Mouse (Mus musculus): Measurements from ENCODE around the gene Cd47. TPM values are rescaled to one million over a fixed set of nuclear protein-coding genes. Genes with fewer than 3 reads are reported as not detected.

Cd47 gene
- polyA plus RNA-seq, 1 experiment from 2014 or later = 301 TPM

DNA sequence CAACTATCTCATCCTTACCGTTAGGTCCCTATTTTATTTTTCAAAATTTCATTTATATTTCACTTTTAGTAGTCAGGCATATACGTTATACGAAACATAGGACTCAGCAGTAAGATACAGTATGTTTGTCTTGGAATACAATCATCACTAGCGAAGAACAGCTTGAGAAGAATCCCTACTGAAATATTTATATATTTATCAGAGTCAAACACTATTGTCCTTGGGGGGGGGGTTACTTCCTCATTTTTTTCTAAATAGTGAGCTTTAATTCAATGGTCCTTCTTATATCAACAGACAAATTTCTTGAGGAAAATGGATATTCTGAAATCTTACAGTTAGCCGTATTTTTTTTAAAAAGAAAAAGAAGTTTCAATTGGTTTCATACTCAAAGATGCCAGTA is 101.8 kb downstream of the Cd47 start:
- H3K9ac ChIP-seq = no peak overlapping the region
- no peak overlapping the region for H3K27ac ChIP-seq
- WGBS (ENCODE audit: insufficient replicate concordance) = 92% methylated on average over 5 of the region's 5 CpGs
- H3K36me3 ChIP-seq = peaks cover 87% of the 10 kb centered on the region
- H3K4me2 ChIP-seq = no peak overlapping the region
- no peaks in the 10 kb centered on the region for H3K27me3 ChIP-seq
- DNase-seq (no peak), ATAC-seq (ENCODE audit: low read depth) (no peak)
- H3K9me3 ChIP-seq (replicated peaks) = no peaks in the 10 kb centered on the region
- peaks cover 59% of the 10 kb centered on the region for H3K4me1 ChIP-seq (replicated peaks)
- H3K4me3 ChIP-seq (replicated peaks) = no peak overlapping the region

DNA sequence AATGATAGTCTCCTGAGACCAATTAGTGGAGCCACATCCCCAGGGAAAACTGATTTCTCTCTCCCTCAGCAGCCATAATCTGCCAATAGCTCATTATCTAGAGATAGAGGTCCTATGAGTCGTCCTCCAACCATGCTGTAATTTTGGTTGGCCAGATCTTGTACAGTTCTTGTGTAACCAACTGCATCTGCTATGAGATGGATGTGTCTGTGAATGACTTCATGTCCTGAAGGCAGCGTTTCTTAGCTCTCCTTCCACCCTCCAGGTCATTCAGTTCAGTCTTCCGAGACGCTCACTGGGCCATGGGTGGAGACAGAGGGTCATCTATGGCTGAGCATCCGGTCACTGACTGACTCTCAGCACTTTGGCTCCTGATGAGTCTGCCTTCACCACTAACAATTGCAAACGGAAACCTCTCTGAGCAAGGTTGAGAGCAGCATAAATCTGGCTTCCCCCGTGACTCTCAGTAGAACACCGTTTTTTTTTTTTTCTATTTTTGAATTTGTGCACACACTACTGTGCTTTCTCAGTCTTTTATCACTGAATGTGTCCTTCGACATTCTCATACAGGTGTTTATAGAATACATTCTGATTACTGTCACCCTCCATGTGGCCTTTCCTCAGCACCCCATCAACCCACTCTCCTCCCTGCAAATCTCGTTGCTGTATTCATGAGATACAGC is 104.1 kb downstream of the Cd47 start:
- Histone ChIP-seq H3K36me3 (peaks cover 86% of the 10 kb centered on the region), H3K4me1 (replicated peaks) (peaks cover 67% of the 10 kb centered on the region), H3K9me3 (replicated peaks) (no peaks in the 10 kb centered on the region), H3K9ac (0 out of 2 replicates have a peak overlapping the region, but pooled peaks have one; percentile 35), H3K27ac (peak overlapping the region; percentile 70), H3K27me3 (no peaks in the 10 kb centered on the region), H3K4me2 (peak overlapping the region; percentile 42), H3K4me3 (replicated peaks) (no peak overlapping the region; the same call in 1 of the 2 replicates)
- WGBS (ENCODE audit: insufficient replicate concordance) = 71% methylated on average over 10 of the region's 10 CpGs
- DNase-seq (no peak), ATAC-seq (ENCODE audit: low read depth) (no peak)

DNA sequence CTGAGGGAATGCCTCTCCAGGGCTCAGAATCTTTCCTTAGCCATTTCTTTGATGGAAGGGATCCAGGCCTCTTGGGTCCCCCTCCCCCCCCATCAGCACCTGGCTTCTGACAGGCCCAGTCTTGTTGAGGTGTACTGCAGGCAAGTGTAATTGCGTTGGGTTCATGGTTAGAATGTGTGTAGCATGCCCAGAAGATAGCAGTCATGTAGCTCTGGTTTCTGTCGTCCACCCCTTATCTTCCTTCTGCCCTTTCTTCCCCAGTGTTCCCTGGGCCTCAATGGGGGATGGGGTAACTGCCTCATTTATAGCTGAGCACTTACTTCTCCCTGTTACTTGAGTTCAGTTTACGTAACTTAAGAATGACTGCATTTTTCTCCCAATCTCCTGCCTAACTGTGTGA is 104.7 kb downstream of the Cd47 start:
- DNase-seq = peak; percentile 46
- H3K4me1 ChIP-seq (replicated peaks) = peaks cover 71% of the 10 kb centered on the region
- no peaks in the 10 kb centered on the region for H3K9me3 ChIP-seq (replicated peaks)
- H3K36me3 ChIP-seq = peaks cover 87% of the 10 kb centered on the region
- ATAC-seq (ENCODE audit: low read depth) = peak; percentile 76
- H3K27ac ChIP-seq = peak overlapping the region; percentile 70
- 11% methylated on average over 3 of the region's 3 CpGs for WGBS (ENCODE audit: insufficient replicate concordance)
- peak overlapping the region; percentile 42 for H3K4me2 ChIP-seq
- H3K4me3 ChIP-seq (replicated peaks) = no peak overlapping the region; the same call in 1 of the 2 replicates
- no peaks in the 10 kb centered on the region for H3K27me3 ChIP-seq
- 0 out of 2 replicates have a peak overlapping the region, but pooled peaks have one; percentile 35 for H3K9ac ChIP-seq

DNA sequence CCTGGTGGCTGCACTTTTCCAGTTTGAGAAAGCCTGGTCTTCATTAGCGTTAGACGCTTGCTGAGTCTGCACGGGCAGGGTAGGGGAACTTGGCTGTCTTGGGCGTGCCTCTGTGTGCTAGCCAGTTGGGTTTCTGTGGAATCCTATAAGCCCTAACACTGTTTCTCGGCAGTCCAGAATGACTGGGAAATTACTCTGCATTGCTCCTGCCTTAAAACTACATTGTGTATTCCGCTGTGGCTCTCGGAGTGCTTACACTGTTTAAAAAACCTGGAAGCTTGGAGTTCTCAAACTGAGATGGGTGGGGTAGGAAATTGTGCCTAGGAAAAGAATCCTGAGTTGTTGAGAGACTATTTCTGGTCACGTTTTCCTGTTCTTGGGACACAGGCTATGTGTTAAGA is 105.3 kb downstream of the Cd47 start:
- ATAC-seq (ENCODE audit: low read depth) = peak; percentile 40
- Histone ChIP-seq H3K4me3 (replicated peaks) (no peak overlapping the region), H3K9me3 (replicated peaks) (no peaks in the 10 kb centered on the region), H3K4me2 (peak overlapping the region; percentile 42), H3K27me3 (no peaks in the 10 kb centered on the region), H3K4me1 (replicated peaks) (peaks cover 71% of the 10 kb centered on the region), H3K36me3 (peaks cover 88% of the 10 kb centered on the region), H3K9ac (0 out of 2 replicates have a peak overlapping the region, but pooled peaks have one; percentile 35), H3K27ac (peak overlapping the region; percentile 70)
- 47% methylated on average over 8 of the region's 8 CpGs for WGBS (ENCODE audit: insufficient replicate concordance)
- DNase-seq = no peak

DNA sequence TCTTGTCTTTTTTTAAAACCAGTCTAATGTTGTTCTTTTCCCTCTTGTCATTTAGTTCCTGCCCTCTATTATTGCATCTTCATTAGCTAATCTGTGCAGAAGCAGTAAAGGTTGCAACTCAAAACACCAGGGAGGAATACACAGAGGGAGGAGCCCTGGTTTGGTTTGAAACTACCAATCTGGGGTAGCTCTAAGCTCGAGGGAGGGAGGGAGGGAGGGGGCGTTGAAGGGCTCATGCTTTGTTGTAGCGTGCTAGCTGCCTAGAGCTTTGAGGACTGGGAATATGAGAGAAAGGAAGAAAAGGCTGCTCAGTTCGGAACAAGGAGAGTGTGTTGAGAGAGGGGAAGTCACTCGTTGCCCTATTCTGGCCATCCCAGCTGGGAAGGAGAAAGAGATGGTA is 105.7 kb downstream of the Cd47 start:
- H3K9ac ChIP-seq = no peak overlapping the region
- H3K36me3 ChIP-seq = peaks cover 88% of the 10 kb centered on the region
- no peak for DNase-seq
- peaks cover 68% of the 10 kb centered on the region for H3K4me1 ChIP-seq (replicated peaks)
- 46% methylated on average over 5 of the region's 5 CpGs for WGBS (ENCODE audit: insufficient replicate concordance)
- no peaks in the 10 kb centered on the region for H3K27me3 ChIP-seq
- ATAC-seq (ENCODE audit: low read depth) = no peak
- no peak overlapping the region; the same call in 1 of the 2 replicates for H3K4me2 ChIP-seq
- no peak overlapping the region for H3K4me3 ChIP-seq (replicated peaks)
- no peaks in the 10 kb centered on the region for H3K9me3 ChIP-seq (replicated peaks)
- H3K27ac ChIP-seq = peak overlapping the region; percentile 70

DNA sequence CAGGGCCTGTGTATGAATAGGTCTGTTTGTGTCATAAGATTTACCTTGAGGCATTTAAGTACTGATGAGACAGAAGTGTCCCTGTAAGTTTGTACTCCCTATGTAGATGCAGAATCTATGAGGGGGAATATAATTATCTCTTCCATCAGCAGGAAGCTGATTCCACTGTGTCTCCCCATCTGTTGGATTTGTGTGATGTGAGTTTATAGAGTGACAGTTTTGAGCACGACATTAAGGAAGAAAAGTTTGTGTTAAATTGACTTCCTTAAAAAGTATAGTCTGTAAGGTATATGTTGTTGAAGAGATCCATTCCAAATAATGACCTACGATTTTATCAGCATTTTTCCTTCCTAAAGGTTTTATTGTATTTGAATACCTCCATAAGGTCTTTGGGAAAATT is 106.6 kb downstream of the Cd47 start:
- H3K9ac ChIP-seq = no peak overlapping the region
- peaks cover 88% of the 10 kb centered on the region for H3K36me3 ChIP-seq
- no peaks in the 10 kb centered on the region for H3K27me3 ChIP-seq
- peak overlapping the region; percentile 70 for H3K27ac ChIP-seq
- H3K4me3 ChIP-seq (replicated peaks) = no peak overlapping the region
- H3K4me2 ChIP-seq = peak overlapping the region; percentile 27
- ATAC-seq (ENCODE audit: low read depth) = no peak
- peaks cover 59% of the 10 kb centered on the region for H3K4me1 ChIP-seq (replicated peaks)
- WGBS (ENCODE audit: insufficient replicate concordance) = 49% methylated on average over 2 of the region's 2 CpGs
- H3K9me3 ChIP-seq (replicated peaks) = no peaks in the 10 kb centered on the region
- DNase-seq = no peak

- peak overlapping the region; percentile 13; the same call in 1 of the 2 replicates for H3K4me2 ChIP-seq
- H3K9ac ChIP-seq = no peak overlapping the region
- peak; percentile 95 for ATAC-seq (ENCODE audit: low read depth)
- peaks cover 90% of the 10 kb centered on the region for H3K36me3 ChIP-seq
- no peaks in the 10 kb centered on the region for H3K9me3 ChIP-seq (replicated peaks)
- H3K4me3 ChIP-seq (replicated peaks) = no peak overlapping the region
- 0 out of 2 replicates have a peak overlapping the region, but pooled peaks have one; percentile 41 for H3K27ac ChIP-seq
- peaks cover 58% of the 10 kb centered on the region for H3K4me1 ChIP-seq (replicated peaks)
- 14% methylated on average over 4 of the region's 4 CpGs for WGBS (ENCODE audit: insufficient replicate concordance)
- DNase-seq = peak; percentile 79
- no peaks in the 10 kb centered on the region for H3K27me3 ChIP-seq
Measured at GRCm38 (mm10) chr16:49907356-49907755, 107.0 kb downstream of the Cd47 start.

- Histone ChIP-seq H3K27ac (0 out of 2 replicates have a peak overlapping the region, but pooled peaks have one; percentile 32), H3K27me3 (no peaks in the 10 kb centered on the region), H3K9ac (no peak overlapping the region), H3K4me1 (replicated peaks) (peaks cover 37% of the 10 kb centered on the region), H3K9me3 (replicated peaks) (no peaks in the 10 kb centered on the region), H3K36me3 (peaks cover 81% of the 10 kb centered on the region), H3K4me2 (no peak overlapping the region), H3K4me3 (replicated peaks) (no peak overlapping the region)
- 87% methylated on average over 8 of the region's 8 CpGs for WGBS (ENCODE audit: insufficient replicate concordance)
- ATAC-seq (ENCODE audit: low read depth) = no peak
- no peak for DNase-seq
Measured at GRCm38 (mm10) chr16:49909536-49909935, 109.2 kb downstream of the Cd47 start.

DNA sequence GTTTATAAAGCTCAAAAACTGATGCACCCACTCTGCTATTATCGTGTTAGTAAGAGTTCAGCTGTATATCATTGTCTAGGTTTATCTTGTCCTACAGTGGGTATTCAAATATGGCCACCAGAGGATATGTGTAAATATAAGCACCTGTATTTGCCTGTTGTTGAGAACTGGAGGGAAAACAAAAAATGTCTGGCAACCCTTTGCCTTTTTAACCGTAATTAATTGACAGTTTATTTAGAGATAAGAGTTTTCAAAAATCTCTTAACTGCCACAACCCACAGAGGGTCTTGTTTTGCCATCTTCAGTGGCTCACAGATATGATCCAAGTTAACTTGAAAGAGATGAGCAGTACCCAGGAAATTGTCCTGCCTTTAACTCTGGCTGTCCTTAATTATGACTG is 113.8 kb downstream of the Cd47 start:
- Histone ChIP-seq H3K4me3 (replicated peaks) (no peak overlapping the region), H3K4me2 (no peak overlapping the region), H3K9me3 (replicated peaks) (no peaks in the 10 kb centered on the region), H3K4me1 (replicated peaks) (0 out of 2 replicates have a peak, but pooled peaks cover 3% of the 10 kb centered on the region), H3K36me3 (peaks cover 62% of the 10 kb centered on the region), H3K27me3 (no peaks in the 10 kb centered on the region), H3K9ac (no peak overlapping the region), H3K27ac (no peak overlapping the region)
- ATAC-seq (ENCODE audit: low read depth) (no peak), DNase-seq (no peak)
- WGBS (ENCODE audit: insufficient replicate concordance) = 64% methylated on average over 2 of the region's 2 CpGs

DNA sequence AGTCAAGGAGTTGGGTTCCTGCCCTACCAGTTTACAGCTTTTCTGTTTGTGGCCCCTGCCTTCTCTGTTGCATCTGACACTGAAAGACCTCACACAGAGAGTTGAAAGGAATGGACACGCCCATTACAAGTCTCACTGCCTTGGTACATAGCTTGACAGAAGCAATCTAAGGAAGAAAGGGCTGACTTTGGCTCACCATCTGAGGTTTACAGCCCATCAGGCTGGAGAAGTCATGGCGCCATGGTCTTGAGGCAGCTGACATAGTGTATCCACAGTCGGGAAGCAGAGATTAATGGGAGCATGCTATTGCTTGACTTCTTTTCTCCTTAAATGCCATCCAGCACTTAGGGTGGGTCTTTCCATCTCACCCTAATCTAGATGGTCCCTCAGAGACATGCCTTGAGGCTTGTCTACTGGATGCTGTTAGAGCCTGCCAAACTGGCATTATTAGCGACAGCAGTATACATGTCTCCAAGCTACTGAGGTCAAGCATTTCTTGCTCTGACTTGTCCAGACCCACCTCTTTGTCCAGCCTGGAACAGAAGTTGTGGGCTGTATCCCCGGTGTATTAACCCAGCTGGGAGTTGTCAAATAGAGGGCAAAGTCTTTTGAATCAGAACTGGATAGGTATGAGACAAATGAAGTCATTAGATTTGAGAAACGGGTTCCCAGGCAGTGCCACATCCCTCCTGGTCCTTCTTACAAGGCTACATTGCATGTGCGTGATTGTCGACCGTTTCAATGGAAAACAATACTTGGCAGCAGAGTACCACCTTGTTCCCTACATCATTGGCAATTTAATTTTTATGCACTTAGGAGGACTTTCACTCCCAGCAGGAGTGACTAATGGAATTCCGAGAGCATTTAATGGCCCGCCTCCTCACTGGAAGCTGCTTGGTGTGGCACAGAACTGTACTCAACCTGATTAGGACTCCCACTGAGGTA is 115.5 kb downstream of the Cd47 start:
- H3K9ac ChIP-seq = no peak overlapping the region
- peaks cover 44% of the 10 kb centered on the region for H3K36me3 ChIP-seq
- no peak for ATAC-seq (ENCODE audit: low read depth)
- WGBS (ENCODE audit: insufficient replicate concordance) = 90% methylated on average over 11 of the region's 11 CpGs
- H3K9me3 ChIP-seq (replicated peaks) = no peaks in the 10 kb centered on the region
- no peak overlapping the region for H3K27ac ChIP-seq
- H3K27me3 ChIP-seq = no peaks in the 10 kb centered on the region
- no peak overlapping the region for H3K4me2 ChIP-seq
- H3K4me3 ChIP-seq (replicated peaks) = no peak overlapping the region
- no peaks in the 10 kb centered on the region for H3K4me1 ChIP-seq (replicated peaks)
- DNase-seq = no peak

GRCm38 (mm10) chr16:49920191-49920590 is 119.9 kb downstream of the Cd47 start:
- no peak overlapping the region for H3K4me3 ChIP-seq (replicated peaks)
- DNase-seq = no peak
- no peak for ATAC-seq (ENCODE audit: low read depth)
- 89% methylated on average over 10 of the region's 10 CpGs for WGBS (ENCODE audit: insufficient replicate concordance)
- no peaks in the 10 kb centered on the region for H3K27me3 ChIP-seq
- H3K27ac ChIP-seq = no peak overlapping the region
- H3K4me1 ChIP-seq (replicated peaks) = 0 out of 2 replicates have a peak, but pooled peaks cover 3% of the 10 kb centered on the region
- no peak overlapping the region for H3K4me2 ChIP-seq
- no peak overlapping the region for H3K9ac ChIP-seq
- peaks cover 18% of the 10 kb centered on the region for H3K36me3 ChIP-seq
- H3K9me3 ChIP-seq (replicated peaks) = no peaks in the 10 kb centered on the region

All from liver, embryonic 13.5 days (tissue).